Mouse (Mus musculus) B cell, adult 2 months (primary cell): ENCODE results near the gene Il1r2.

Experiments used
- DNase-seq, 2 experiments: peaks; one replicate each; pipeline ENCODE4 v3.0.0; 2022

Gene Il1r2

DNA sequence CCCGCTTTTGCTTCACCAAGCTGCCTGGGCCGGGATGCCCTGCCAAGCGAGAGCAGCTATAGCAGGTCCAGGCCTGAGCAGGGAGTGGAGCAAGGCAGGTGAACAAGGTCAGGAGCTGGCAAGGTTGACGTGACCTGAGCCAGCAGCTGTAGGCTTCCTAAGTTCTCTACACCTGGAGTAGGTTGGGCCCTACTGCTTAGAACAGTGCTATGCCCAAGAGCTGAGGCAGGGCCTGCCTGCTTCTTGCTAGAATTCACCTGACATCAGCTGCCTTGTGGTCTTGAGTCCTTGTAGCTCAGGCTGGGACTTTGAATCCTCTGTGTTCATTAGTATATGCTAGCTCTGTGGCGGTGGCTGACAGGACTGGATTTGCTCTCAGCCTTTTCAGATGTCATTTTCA lies at the start of gene Il1r2:
TSS of gene Il1r2 (plus strand) at position 301 of the 400 bp plus-strand sequence.
- DNase-seq = no peak

DNA sequence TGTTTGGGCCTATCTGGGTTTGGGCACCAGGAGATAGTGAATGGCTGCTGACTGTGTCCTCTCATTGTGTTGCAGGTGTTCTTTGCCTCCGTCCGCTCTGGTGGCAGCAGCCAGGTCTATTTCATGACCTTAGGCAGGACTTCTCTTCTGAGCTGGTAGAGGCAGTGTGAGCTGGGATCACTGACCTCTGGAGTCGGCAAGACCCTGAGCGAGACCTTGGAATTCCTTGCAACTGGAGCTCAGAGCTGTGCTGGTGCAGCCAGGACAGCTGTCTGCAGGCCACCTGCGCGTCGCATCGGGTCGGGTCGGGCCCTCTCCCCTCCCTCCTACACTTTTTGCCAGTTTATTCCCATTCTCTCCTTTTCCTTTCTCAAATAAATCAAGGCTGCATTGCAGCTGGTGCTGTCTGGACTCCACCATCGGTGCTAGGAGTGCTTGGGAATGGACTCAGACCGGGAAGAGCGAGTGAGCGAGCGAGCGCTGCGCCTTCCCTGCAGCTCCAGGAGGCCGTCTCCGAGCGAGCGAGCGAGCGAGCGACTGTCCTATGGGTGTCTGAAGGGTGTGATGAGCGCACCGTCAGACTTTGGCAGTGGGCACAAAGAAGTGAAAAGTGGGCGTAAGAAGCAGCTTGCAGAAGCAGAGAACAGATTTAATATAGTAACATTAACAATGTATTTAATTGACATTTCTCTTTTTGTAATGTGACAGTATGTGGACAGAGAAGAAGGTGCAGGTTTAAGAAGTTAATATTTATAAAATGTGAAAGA lies 49.1 kb upstream of the Il1r2 start:
- DNase-seq = no peak

DNA sequence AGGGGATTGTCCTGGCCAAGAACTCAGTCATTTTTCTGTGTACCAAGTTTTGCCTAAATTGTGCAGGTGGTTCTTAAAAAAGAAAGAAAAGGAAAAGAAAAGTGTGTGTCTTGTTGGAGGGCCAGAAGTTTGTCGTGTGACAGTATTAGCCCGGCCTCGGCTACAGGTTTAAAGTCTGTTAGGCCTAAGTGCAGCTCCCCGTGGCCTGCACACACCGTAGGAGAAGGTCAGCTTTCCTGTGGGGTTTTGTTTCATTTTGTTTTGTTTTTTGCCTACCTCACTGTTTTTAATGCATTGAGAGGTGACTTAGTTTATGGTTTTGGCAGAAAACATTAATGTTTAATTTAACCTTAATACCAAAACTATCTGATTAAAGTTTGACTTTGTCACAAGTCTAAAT lies 48.5 kb upstream of the Il1r2 start:
- no peak for DNase-seq

DNA sequence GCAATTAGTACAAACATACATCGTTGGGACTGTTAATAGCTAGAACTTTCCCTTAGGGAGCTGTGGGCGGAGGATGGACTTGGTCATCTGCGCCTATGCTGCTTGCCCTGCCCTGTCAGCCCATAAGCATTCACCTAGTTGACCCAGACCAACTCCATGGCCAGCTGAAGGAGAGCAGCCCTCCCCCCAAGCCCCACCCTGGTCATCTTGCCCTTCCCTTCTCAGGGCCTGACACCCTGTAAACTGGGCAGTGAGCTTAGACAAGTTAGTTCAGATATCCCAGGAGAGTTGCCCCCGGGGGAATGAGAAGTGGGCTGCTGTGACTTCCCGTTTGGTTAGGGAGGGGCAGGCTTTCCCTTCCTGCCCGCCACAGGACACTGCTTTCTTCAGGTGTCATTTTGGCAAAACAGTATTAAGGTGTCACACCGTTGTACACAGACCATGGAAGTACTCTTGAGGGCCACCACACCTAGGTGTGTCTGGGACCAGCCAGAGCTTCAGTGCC lies 46.7 kb upstream of the Il1r2 start:
- DNase-seq = peak; percentile 35 to 53

DNA sequence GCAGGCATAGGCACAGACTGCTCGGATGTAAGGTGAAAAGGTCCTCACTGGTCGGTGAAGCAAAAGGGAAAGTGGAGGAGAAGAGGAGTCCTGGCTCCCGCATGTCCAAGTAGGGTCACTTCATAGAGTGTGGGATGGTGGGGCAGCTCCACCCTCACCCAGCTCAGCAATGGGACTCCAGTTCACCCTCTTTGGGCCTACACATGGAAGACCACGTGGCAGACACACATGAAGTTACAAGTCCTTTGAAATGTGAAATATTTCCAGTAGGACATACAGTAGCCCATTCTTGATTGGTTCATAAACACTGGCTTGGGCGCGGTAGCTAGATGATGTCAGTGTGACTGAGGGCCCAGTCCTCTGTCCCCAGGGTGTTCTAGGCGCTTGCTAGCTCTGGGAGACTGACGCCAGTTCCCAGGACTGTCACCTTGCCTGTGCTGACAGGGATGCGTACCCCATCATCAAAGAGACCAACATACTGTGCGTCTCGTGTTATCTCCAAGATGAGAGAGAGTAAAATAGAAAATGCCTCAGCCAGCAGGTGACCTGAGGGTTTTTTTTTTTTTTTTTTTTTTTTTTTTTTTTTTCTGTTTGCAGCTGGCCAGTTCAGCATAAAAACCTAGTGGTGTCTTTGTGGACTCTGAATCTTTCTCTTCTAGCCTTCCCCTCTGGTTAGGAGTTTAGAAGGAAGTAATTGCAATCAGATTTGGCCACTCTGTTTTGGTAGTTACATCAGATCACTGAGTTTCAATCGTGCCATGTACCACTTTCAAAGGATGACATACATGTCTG lies 45.5 kb upstream of the Il1r2 start:
- no peak for DNase-seq

DNA sequence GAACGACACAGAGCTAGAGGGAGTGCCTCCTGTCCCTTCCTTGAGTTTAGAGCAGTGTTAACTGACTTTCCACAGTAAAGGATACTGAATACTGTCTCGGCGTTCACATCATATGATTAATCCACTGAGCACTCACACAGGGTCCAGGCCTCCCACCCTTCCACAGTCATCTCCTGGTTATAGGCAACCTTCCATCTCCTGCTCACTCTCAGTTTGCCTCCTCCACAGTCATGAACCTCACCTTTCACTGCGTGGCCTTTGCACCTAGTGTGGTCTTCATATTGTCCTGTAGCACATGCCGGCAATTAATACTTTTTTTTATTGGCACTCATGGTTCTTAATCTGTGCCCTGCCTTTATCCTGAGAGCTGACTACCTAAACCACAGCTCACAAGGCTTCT lies 44.3 kb upstream of the Il1r2 start:
- DNase-seq = no peak

DNA sequence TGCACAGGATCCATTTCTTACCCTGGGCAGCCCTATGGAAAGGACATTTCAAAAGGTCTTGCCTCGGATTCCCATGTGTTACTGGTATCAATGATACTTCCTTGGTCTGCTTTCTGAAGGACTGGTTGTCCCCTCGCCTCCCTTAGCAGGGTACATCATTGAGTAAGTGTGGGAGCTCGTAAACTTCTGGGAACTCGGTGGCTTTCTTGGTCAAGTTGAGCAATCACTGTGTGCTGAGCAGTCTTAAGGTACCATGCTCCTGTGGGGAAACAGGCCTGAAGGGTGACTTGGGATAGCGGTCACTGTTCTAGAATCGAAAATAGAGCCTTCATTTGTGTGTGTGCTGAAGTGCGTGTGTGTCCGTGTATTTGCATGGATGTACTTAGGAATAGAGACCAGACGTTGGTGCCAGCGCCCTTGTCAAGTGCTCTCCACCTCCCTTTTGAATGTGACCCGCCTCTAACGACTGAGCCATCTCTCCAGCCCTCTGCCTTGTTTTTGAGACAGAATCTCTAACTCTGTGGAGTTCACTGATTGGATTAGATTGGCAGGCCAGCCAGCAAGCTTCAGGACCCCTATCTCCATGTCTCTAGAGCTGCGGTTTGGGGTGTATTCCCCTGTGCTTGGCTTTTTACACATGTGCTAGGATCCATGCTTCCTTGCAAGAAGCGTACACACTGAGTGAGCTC lies 43.4 kb upstream of the Il1r2 start:
- DNase-seq = no peak

DNA sequence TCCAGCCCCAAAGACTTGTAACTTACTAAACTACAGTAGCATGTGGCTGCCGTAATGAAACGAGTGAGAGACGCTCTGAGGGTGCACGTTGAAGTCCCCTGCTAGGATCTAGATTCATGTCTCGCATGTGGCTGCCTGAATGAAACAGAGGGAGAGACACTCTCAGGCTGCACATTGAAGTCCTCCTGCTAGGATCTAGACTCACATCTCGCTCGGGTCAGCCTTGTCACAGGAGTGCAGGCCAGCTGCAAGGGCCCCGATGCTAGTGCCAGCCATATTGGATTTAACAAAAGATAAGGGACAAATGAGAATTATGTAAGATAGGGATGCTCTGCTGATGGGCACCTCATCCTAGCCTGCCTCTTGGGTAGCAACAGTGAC lies 42.9 kb upstream of the Il1r2 start:
- DNase-seq = no peak

DNA sequence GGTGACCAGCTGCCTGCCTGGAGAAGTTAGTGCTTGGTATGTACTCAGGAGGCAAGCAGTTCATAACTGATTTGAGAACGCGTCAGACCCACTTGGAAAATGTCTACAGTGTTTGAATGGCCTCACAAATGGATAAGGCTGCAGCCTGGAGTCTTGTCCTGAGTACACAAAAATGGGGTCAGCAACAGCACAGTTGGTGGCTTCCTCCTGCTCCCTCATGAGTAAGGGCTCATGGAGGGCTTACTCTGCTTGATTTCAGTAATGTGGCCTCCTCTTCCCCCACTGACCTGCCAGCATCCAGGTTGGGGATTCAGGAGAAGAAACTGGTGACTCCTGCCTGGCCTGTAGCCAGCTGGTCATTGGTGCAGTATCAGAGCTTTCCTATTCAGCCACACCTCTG lies 42.3 kb upstream of the Il1r2 start:
- DNase-seq = no peak

DNA sequence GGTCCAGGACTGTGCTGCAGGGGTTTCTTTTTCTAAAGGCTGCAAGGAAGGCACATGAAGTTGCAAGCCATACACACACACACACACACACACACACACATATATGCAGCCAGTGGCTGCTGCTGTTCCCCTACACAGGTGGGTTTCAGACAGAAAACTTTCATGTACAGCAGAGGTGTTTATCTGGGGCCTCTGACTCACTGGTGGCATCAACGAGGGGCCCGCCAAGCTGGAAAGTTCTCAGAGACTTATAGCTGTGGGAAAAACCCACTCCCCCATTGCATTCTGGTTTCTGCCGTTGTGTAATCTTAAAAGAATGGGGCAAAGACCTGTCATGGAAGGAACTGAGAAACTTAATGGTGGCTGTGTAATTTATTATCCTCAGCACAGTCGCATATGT lies 40.6 kb upstream of the Il1r2 start:
- DNase-seq = no peak

DNA sequence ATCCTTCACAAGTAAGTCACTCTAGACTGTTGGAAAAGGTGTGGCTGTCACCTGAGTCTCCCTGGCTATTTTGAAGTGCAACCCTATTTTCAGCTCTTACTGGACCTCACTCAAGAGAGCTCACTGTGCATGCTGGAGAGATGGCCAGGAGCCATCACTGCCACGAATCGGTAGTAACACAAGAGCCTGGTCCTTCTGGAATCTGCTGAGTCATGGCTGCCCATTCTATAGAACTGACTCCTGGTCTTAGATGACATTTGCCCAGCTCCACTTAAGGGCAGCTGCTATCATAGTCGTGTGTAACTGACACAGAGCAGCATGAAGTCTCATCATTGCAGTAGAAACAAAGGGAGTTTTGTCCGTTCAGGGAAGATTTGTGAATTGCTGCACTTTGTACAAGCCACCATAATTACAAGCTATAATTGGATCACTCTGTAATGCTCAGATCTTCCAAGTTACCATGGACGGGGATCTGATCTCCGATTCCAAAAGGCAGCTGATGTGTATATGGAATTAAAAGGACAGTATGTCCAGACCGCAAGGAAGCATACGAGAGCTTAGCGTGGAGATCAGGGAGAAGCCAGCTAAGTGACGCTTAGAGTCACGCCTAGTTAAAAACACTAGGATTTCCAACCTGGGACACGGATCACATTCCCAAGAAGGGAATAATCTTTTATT lies 40.0 kb upstream of the Il1r2 start:
- no peak for DNase-seq

DNA sequence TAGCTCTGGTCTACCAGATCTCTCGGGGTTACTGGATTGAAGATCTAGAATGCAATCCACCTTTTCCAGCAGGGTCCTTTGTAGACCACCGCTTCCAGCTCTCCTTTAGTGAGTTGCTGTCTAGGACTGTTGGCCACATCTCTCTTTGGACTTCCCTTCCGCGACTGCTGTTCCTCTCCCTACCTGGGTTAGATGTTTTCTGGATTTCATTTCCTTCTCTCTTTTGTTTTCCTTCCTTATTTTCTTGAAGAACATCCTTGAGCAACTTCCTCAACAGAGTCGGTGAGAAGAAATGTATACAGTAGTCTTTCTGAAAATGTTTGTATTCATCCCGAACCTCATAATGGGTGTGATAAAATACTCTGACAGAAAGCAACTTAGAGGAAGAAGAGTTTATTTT lies 36.0 kb upstream of the Il1r2 start:
- DNase-seq = no peak

DNA sequence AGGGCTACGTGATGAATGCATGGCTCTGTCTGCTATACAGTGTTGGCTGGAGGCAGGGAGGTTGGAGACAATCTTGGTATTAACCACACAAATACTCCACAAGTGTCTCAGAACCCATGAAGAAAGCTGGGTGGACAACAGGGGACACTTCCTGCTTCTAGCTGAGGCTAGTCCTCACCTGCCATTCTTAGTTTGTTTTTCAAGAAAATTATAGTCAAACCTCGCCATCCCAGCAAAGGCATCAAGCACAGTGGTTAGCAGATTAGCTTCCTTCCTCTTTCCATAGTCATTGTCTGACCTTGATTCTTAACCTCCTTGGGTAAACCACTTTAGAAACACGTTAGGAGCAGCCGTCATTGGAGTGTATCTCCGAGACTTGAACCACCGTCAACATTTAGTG lies 28.2 kb upstream of the Il1r2 start:
- peak; percentile 21 to 33 for DNase-seq

DNA sequence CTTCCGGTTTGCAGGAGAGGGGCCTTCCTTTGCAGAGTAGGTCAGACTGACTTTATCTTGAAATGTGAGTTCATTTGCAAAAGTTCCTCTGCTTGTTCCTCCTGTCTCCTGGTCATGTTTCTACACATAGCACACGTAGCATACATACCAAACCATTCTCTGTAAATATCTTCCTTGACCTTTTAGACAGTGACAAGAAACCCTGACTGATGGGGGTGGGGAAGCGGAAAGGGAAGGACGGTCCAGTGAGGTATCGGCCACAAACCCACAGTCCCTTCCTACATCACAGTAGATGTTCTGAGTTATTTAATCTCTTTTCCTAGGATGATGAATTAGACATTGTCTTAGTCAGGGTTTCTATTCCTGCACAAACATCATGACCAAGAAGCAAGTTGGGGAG lies 27.3 kb upstream of the Il1r2 start:
- DNase-seq = no peak

DNA sequence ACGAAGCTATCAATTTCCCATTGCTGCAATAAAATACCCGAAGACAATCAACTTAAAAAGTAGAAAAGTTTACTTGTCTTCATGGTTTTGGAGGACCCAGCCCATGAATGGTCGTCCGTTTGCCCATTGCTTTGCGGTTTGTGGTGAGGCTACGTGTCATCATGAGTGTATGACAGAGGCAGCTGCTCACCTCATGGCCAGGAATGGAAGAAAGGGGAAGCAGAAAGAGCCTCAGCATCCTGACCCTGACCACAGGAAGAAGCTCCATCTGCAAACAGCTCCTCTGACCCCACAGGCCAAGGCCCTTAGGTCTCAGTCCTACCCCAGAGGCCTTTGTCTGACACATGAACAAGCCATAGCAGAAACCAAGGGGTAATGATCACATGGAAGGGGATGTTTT lies 22.7 kb upstream of the Il1r2 start:
- peak in 1 of 2 experiments; percentile 29 for DNase-seq

DNA sequence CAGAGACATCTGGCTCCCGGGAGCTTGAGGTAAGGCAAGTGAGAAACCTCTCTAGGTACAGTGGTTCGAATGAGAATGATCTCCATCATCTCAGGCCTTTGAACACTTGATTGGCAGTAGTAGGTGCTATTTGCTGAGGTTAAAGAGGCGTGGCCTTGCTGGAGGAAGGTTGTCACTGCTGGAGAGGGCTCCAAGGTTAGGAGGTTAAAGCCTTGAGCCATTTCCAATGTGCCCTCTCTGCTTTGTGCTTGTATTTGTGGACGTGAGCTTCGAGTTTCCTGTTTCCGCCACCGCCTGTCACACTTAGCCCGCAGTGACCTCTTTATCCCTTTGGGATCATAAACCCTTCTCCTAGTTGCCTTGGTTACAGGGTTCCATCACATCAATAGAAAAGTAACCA lies 21.7 kb upstream of the Il1r2 start:
- DNase-seq = no peak

DNA sequence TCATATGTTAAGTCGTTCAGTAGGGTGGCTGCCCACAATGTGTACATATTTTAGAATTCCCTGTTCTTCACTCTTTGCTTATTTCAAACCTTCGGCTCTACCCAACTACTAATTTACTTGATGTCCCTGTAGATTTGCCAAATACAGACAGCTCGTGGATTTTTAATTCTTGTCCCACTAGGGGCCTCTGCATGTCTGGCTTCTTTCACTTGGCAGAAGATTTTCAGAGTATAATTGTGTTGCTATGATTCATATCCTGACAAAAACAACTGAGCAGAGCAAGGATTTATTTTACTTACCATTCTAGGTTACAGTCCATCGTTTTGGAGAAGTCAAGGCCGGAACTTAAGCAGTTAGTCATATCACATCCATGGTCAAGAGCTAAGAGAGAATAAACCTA lies 20.8 kb upstream of the Il1r2 start:
- DNase-seq = no peak

DNA sequence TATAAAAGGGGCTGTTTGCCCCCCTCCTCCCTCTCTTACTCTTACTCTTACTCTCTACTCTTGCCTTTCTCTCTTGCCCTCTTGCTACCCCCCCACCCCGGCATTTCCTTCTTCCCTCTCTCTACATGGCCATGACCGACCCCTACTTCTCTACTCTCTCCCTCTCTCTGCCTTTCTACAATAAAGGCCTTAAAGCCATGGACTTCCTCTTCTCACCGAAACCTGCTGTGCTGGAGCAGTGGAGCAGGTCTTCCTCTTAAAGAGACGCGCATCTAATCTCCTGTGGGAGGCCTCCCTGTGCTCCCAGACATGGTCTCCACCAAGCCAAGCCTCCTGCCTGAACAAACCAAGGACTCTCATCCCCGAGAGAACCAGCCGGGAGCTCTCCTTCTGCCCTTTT lies 18.8 kb upstream of the Il1r2 start:
- DNase-seq = peak; percentile 32 to 44

DNA sequence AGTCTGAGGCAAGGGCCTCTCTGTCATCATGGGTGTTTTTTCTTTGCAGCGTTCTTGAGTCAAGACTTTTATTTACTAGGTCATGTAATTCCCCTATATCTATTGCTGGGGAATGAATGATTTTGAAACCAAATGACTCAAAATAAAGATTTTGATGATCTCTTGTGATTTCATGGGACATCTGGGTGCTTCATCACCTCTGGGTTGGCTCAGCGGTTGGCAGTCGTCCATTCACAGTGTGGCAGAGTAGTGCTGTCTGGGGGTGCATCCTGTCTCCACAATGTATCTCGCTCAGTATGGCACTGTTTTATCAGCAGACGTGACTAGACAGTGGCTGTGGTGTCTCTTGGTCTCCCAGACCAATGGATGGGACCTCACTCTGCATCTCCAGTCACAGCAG lies 17.9 kb upstream of the Il1r2 start:
- DNase-seq = no peak

DNA sequence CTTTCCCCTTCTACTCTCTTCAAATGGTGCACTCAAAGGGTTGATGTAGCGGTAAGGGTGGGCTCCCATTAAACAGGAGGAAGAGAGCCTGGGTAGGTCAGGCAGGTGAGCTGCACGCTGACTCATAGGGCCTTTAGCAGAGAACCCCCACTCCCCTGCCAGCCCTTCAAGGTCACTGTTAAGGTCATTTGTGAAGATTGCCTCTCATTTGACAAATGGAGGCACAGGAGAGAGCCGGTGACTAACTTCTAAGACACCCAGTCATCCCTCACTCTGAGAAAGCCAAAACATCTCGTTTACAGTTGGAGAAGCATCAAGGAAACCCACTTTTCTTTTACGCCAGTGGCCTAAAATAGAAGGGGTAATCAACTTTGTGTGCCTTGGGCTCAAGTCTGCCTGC lies 16.5 kb upstream of the Il1r2 start:
- no peak for DNase-seq

DNA sequence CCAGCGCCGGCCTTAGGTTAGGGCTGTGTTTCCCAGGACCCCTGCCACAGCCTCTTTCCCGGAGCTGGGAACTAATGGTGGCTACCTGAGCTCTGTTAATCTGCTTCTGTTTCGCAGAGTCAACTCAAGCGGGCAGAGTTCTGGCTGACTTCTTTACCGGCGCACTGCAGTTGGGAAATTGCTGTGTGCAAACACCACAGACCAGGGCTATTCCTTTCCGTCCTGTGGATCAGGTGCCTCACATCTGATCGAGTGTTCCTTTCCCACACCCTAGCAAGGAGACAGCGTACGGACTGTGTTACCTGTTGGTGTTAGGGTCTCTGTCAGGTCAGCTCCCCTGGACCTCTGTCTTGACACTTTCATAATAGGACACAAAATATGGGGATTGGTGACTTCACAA lies 15.9 kb upstream of the Il1r2 start:
- no peak for DNase-seq

DNA sequence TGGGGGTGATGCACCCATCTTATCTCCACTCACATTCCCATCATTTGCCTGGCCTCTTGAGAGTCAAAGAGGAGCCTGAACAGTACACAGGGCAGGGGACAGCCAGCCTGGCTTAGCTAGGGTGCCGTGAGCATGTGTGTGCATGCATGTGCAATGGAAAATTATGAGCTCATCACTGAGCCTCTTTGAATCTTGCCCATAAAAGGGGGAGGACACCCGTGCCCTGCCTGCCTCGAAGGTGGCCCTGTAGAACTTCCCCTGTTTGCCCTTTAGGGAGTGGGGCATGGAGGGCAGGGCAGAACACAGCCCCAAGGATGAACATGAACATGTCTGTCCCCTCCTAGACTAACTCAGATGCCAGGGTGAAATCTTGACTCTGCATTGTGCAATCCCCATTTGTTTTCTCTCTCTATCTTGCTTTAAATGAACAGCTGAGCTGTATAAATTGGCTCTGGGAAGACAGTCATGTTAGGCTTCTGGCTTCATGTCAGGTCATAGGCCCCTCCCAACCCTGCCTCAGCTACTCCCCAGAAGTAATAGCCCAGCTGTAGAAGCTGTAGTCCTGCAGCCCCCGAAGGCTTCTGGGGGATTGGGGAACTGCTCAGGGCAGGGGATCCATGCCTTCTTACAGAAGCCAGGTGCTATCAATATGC lies 14.6 kb upstream of the Il1r2 start:
- no peak for DNase-seq

DNA sequence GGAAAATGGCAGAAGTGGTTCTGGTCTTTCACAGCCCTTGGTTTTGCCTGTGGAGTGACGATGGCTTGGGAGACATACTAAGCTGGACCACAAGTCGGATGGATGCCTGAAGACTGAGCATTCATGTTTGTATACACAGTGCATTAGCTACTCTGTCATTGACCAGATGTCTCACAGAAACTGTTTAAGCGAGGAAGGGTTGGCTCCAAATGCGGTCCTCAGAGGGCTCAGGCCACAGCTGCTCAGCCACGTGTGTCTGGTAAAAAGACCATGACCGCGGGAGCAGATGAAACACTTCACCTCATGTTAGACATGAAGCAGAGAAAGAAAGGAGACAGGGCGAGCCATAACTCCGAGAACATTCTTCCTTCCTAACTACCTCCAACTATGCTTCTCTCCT lies 12.5 kb upstream of the Il1r2 start:
- no peak for DNase-seq
